Mouse (Mus musculus) heart, adult 2 months (tissue): ENCODE measurements at regions not wholly inside any gene's neighbourhood (a gene's known extent, or its start where the extent isn't known, plus 50 kb on each side); places are given as distances from the start of the nearest gene placed in this dataset.

Experiments
- CTCF ChIP-seq: fragments of 200-600 bp; IDR thresholded peaks from 2 replicates; pipeline ENCODE4 v1.8.1; 2022; ENCODE audit warnings: antibody characterized with exemption, mild to moderate bottlenecking, moderate library complexity
- POLR2A ChIP-seq: fragments of 200-500 bp; IDR thresholded peaks from 2 replicates; pipeline ENCODE4 v1.6.1; 2011; ENCODE audit warnings: mild to moderate bottlenecking, low read depth, low read length, control low read depth; ENCODE audit not compliant: insufficient read depth

DNA sequence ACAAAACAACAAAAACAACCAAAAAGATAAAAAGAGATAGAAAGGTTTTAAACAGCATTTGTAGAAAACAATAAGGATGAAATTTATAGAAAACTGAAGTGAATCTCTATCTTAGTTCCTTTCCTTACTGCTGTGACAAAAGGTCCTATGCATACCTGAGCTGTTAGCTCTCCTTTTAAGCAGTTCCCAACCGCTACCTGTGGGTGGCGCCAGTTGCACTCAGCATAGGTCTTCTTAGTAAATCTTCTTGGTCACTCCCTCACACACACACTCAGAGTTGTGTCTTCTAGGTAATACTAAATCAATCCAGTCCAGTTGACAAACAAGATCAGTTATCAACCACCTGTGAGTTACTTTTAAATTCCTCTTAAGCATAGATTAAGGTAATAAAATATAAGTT is 355.5 kb upstream of the Prkcq start:
- TF ChIP-seq CTCF (peak; percentile 13; the same call in 1 of the 2 replicates), POLR2A (no peak)
